Mouse (Mus musculus) E14TG2a.4 (cell line): ENCODE measurements around the gene Cxcr3.
A peak's percentile ranks its signal among the peaks of the same experiment; 100 is the strongest.

Experiments
- H3K27me3 ChIP-seq: 2 replicates; pipeline ENCODE4 v1.6.1; 2014; ENCODE audit warnings: low read length, control low read depth; ENCODE audit not compliant: insufficient read depth
- H3K36me3 ChIP-seq: 2 replicates; pipeline ENCODE4 v1.6.1; 2014; ENCODE audit warnings: low read length, control low read depth; ENCODE audit not compliant: insufficient read depth
- H3K4me1 ChIP-seq: replicated peaks from 2 replicates; pipeline ENCODE4 v1.6.1; 2014; ENCODE audit warnings: low read depth, low read length, control low read depth
- H3K4me3 ChIP-seq: replicated peaks from 2 replicates; pipeline ENCODE4 v1.5.1; 2014; ENCODE audit warnings: mild to moderate bottlenecking, low read length
- H3K9me3 ChIP-seq: 2 replicates; pipeline ENCODE4 v1.6.1; 2014; ENCODE audit warnings: low read length, control low read depth
- CTCF ChIP-seq: conservative IDR thresholded peaks from 2 replicates; pipeline ENCODE4 v1.5.1; 2014; ENCODE audit warnings: low read length
- NANOG ChIP-seq: IDR thresholded peaks from 2 replicates; pipeline ENCODE4 v1.6.1; 2014; ENCODE audit warnings: borderline replicate concordance, low read length, mixed read lengths
- POU5F1 ChIP-seq: IDR thresholded peaks from 2 replicates; pipeline ENCODE4 v1.6.1; 2014; ENCODE audit warnings: low read length, borderline replicate concordance

The Cxcr3 gene

GRCm38 (mm10) chrX:101741064-101741433 is 7.0 kb upstream of the Cxcr3 start:
- H3K4me1 ChIP-seq, result no peaks in the 10 kb centered on the region
- H3K4me3 ChIP-seq, result no peak overlapping the region
- peaks cover 20% of the 10 kb centered on the region for H3K27me3 ChIP-seq
- H3K9me3 ChIP-seq, result no peaks in the 10 kb centered on the region
- TF ChIP-seq NANOG (no peak), POU5F1 (no peak), CTCF (no peak)
- H3K36me3 ChIP-seq, result no peaks in the 10 kb centered on the region

DNA sequence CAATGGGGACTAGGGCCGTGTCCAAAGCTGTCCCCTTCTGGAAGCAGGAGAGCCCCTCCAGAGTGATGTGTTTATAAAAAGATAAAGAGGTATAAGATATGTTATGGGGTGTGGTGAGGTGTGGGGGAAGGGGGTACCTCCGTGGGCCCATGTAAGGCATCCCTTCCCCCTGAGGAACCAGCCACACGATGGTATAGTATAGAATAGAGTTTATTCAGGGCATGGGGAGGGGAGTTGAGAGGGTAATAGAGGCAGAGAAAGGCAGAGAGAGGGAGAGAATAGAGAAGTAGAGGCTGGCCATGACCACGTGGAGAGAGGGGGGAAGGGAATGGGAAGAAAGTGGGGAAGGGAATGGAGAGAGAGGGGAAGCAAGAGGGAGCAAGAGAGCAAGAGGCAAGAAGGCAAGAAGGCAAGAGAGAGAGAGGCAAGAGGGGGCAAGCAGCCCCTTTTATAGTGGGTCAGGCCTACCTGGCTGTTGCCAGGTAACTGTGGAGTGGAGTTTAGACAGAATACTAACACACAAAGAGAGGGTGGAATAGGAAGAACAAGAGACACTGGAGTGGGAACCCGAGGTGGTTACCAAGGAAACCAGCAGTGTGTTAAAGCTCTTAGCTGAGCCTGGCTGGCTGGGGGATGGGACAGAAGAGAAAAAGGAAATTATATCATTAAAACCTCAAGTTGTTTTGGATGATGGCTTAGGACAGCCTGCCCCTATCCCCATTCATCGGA is 6.4 kb upstream of the Cxcr3 start:
- no peaks in the 10 kb centered on the region for H3K9me3 ChIP-seq
- peaks cover 3% of the 10 kb centered on the region; the same call in 1 of the 2 replicates for H3K4me1 ChIP-seq
- no peaks in the 10 kb centered on the region for H3K36me3 ChIP-seq
- H3K27me3 ChIP-seq, result peaks cover 24% of the 10 kb centered on the region
- H3K4me3 ChIP-seq, result no peak overlapping the region
- TF ChIP-seq POU5F1 (no peak), NANOG (no peak), CTCF (no peak)

GRCm38 (mm10) chrX:101737201-101737600 is 3.1 kb upstream of the Cxcr3 start:
- no peak overlapping the region for H3K4me3 ChIP-seq

GRCm38 (mm10) chrX:101734981-101735380 is 912 bp upstream of the Cxcr3 start:
- no peaks in the 10 kb centered on the region for H3K9me3 ChIP-seq
- TF ChIP-seq POU5F1 (no peak), CTCF (no peak), NANOG (no peak)
- no peaks in the 10 kb centered on the region for H3K36me3 ChIP-seq
- peaks cover 17% of the 10 kb centered on the region for H3K4me1 ChIP-seq
- H3K27me3 ChIP-seq, result peaks cover 51% of the 10 kb centered on the region
- no peak overlapping the region for H3K4me3 ChIP-seq

More at GRCm38 (mm10) chrX:101737201-101737600, 3.1 kb upstream of the Cxcr3 start:
- Histone ChIP-seq H3K4me1 (peaks cover 17% of the 10 kb centered on the region), H3K27me3 (peaks cover 41% of the 10 kb centered on the region), H3K9me3 (no peaks in the 10 kb centered on the region), H3K36me3 (no peaks in the 10 kb centered on the region)
- TF ChIP-seq NANOG, result no peak
- TF ChIP-seq POU5F1, result no peak

GRCm38 (mm10) chrX:101733288-101733687 is 781 bp downstream of the Cxcr3 start:
- no peaks in the 10 kb centered on the region for H3K36me3 ChIP-seq

GRCm38 (mm10) chrX:101732644-101733043 is 1.4 kb downstream of the Cxcr3 start:
- peaks cover 47% of the 10 kb centered on the region for H3K27me3 ChIP-seq
- peaks cover 17% of the 10 kb centered on the region for H3K4me1 ChIP-seq
- H3K4me3 ChIP-seq, result no peak overlapping the region
- TF ChIP-seq POU5F1 (no peak), CTCF (no peak), NANOG (no peak)
- no peaks in the 10 kb centered on the region for H3K36me3 ChIP-seq
- H3K9me3 ChIP-seq, result no peaks in the 10 kb centered on the region

More at GRCm38 (mm10) chrX:101733288-101733687, 781 bp downstream of the Cxcr3 start:
- Histone ChIP-seq H3K9me3 (no peaks in the 10 kb centered on the region), H3K4me1 (peaks cover 17% of the 10 kb centered on the region), H3K27me3 (peaks cover 51% of the 10 kb centered on the region), H3K4me3 (no peak overlapping the region)
- no peak for TF ChIP-seq POU5F1

- H3K27me3 ChIP-seq, result peaks cover 34% of the 10 kb centered on the region
- TF ChIP-seq POU5F1 (no peak), CTCF (no peak), NANOG (no peak)
- no peak overlapping the region for H3K4me3 ChIP-seq
- no peaks in the 10 kb centered on the region for H3K9me3 ChIP-seq
- no peaks in the 10 kb centered on the region for H3K36me3 ChIP-seq
- H3K4me1 ChIP-seq, result peaks cover 9% of the 10 kb centered on the region
These were observed 4.1 kb downstream of the Cxcr3 start for GRCm38 (mm10) chrX:101730010-101730409.

DNA sequence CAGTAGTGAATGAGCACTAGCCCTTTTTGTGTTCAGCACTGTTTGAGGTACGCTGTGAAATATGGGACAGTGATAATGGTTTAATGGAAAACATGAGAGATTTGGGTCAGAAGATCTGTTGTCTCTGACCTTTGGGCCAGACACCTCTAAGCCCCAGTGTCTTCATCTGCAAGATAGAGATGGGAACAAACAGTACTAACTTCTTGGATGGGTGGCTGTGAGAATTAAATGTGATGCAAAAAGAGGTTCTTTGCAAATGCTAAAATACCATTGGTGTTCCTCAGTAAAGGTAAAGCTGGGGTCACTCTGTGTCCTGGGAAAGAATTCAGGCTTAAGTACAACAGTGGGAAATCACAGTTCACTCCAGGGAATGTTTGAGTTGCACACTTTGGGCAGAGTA is 13.7 kb downstream of the Cxcr3 start:
- Histone ChIP-seq H3K9me3 (no peaks in the 10 kb centered on the region), H3K27me3 (peaks cover 60% of the 10 kb centered on the region), H3K4me1 (peaks cover 4% of the 10 kb centered on the region), H3K4me3 (no peak overlapping the region), H3K36me3 (no peaks in the 10 kb centered on the region)
- peak; percentile 62; the same call in 1 of the 2 replicates for TF ChIP-seq POU5F1
- TF ChIP-seq NANOG, result peak; percentile 99
- TF ChIP-seq CTCF, result no peak

- peaks cover 8% of the 10 kb centered on the region; the same call in 1 of the 2 replicates for H3K27me3 ChIP-seq
- no peak for TF ChIP-seq POU5F1
- TF ChIP-seq NANOG, result no peak
- TF ChIP-seq CTCF, result no peak
These were observed 29.0 kb downstream of the Cxcr3 start for GRCm38 (mm10) chrX:101705111-101705510.

More at GRCm38 (mm10) chrX:101705111-101705510, 29.0 kb downstream of the Cxcr3 start:
- Histone ChIP-seq H3K9me3 (no peaks in the 10 kb centered on the region), H3K36me3 (peaks cover 26% of the 10 kb centered on the region), H3K4me1 (no peaks in the 10 kb centered on the region), H3K4me3 (no peak overlapping the region)
